Mouse (Mus musculus) spleen, adult 12 weeks (tissue): ENCODE results near the gene Rho.

Experiments
- DNase-seq: peaks from one replicate; pipeline ENCODE4 v3.0.0; 2022; ENCODE audit warnings: low spot score

Rho gene

DNA sequence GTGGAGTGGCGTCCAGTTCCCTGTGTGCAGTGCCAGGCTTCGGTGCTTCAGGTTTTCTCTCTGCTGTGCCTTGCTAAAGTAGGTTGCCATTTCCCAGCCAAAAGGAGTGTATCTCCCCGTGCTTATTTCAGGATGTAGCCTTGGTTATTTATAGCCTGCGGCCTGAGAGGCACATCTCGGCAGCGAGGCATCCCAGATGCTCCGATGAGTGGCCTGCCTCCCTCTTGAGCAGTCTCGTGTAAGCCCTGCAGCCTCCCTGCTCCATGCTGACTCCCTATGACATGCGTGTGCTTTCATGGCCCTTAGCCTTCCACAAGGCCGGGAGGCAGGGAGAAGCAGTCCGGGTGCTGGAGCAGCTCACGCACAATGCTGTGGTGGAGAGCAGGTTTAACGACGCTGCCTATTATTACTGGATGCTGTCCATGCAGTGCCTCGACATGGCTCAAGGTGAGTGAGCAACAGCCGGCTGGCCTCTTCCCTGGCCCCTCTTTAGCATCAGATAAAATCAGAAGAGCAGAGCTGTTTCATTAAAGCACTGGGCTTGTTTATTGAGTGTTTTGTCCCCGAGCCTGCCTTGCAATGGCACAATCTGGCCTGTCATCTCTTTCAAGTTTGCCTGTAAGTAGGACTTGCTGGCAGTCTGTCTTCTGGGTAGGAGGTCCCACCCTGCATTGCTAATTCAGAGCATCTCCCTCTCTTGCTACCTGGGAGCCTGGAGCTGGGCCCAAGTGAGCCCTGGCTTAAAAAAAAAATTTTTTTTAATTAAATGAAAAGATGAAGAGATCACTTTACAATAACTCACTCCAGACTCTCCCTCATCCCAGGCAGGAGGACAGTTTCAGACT, 15.7 kb upstream of the Rho start:
- no peak for DNase-seq

DNA sequence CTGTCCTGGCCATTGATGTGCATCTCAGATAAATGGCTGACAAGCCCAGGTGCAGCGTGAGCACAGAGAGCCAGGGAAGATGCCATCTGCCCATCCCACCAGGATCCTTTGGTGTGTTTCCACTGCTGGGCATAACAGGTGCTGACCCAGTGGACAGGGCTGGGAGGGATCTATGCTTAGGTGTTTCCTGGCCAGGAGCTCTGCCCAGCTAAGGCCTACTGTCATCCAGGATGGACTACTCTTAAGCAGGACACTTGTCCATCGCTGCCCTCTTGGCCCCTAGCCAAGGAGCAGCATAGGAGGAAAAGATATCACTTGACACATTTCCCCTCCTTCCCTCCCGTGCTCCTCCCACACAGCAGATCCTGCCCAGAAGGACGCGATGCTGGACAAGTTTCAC, 14.9 kb upstream of the Rho start:
- DNase-seq: no peak

- DNase-seq: no peak
Observed at GRCm38 (mm10) chr6:115918615-115919014, 12.9 kb upstream of the Rho start.

DNA sequence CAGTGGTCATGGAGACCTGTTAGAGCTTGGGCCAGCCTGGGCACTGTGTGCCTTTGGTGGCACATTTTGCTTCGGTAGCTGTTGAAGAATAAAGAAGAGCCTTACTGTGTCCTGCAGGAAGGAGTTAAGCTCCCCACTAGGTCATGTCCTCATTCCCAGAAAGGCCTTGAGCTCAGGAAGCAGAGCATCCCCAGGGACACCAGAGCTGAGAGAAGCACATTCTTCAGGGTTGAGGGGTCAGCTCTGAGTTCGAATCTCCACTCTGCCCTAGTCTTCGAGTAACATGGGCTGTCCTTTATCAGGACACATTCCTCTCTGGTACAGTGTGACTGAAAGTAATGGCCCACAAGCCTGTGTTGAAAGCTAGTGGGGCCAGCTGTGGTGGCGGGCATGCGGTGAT, 11.7 kb upstream of the Rho start:
- DNase-seq: no peak

DNA sequence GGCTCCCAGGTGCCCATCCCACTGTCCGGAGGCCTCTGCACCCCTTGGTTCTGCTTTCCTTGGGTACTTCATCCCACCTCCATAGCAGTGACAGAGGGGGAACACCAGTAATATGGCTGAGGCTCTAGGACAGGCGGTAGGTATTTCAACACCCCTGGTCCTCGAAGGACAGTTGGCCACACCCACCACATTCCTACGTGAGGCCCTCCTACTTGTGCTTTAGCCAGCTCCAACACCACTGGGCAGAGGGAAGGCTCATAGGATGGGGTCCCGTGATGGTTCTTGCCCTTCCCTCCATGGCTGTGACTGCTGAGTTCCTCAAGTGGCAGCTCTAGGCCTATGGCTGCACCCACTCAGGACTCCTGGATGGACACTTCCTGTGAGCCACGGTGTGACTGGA, 6.7 kb upstream of the Rho start:
- no peak for DNase-seq

DNA sequence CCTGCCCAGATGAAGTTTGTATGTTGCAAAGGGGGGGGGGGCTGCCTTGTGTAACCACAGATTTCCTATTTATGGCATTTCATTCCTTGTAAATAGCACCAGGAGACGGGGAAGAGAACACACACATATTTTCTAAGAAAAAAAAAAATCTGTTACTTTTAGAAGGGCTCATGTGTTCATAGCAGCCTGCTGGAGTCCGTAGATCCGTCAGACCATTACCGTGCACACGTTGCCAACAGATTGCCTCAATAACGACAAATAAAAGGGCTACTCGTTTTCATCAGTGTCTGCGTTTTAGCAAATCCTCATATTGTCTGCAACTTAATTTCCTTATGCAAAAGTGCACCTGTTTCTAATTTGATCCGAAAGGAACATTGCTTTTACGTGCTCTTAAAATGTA, 5.1 kb upstream of the Rho start:
- DNase-seq: no peak

DNA sequence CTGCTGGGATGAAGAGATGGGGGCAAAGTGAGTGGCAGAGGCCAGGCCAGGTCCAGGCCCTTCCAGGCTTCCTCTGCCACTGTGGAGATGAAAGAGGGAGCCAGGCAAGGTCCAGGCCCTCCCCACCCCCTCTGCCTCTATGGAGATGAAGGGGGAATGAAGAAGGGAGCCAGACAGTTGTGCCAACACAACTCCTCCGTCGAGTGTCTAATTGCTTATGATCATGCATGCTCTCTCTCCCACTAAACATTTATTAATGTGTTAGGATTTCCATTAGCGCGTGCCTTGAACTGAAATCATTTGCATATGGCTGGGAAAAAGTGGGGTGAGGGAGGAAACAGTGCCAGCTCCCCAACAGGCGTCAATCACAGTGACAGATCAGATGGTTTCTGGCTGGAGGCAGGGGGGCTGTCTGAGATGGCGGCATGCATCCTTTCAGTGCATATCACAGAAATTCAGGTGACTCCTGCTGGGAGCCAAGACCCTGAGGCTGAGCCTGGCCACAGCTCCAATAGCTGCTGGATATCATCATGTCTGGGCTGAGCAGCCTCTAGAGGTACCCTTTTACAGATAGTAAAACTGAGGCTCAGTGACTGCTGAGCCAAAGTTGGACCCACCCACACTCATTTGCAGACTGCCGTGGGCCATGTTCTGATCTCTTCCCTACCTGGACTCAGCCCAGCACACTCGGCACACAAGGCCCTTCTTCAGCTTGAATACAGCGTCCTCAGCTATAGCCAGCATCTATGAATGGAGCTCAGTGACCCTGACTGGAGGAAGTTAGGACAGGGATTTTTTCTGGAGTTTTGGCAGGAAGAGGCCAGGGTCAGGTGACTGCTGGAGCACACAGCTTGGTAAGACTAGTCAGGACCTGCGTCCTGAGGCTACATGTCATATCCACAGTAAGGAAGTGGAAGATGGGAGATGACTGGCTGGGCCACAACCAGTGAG, 4.0 kb upstream of the Rho start:
- no peak for DNase-seq

DNA sequence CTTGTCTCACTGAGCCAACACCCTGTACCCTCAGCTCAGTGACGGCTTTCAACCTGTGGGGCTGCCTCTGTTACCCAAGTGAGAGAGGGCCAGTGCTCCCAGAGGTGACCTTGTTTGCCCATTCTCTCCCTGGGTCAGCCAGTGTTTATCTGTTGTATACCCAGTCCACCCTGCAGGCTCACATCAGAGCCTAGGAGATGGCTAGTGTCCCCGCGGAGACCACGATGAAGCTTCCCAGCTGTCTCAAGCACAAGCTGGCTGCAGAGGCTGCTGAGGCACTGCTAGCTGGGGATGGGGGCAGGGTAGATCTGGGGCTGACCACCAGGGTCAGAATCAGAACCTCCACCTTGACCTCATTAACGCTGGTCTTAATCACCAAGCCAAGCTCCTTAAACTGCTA, 1.5 kb upstream of the Rho start:
- no peak for DNase-seq

GRCm38 (mm10) chr6:115932391-115932790, 843 bp downstream of the Rho start:
- DNase-seq: no peak

DNA sequence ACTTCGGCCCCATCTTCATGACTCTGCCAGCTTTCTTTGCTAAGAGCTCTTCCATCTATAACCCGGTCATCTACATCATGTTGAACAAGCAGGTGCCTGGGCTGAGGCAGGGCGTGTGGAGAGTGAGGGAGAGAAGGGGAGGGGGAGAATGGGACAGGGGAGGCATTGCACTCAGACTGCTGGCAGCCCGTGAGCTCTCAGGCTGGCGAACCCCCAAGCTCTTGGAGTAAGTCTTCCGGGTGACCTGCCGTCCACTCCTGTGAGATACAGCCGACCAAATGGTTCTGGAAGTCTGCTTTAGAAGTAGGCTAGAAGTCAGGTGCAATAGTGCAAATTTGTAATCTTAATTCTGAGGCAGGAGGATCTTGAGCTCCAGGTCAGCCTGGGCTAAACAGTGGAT, 4.0 kb downstream of the Rho start:
- DNase-seq: no peak

GRCm38 (mm10) chr6:115938011-115938410, 6.5 kb downstream of the Rho start:
- DNase-seq: no peak

DNA sequence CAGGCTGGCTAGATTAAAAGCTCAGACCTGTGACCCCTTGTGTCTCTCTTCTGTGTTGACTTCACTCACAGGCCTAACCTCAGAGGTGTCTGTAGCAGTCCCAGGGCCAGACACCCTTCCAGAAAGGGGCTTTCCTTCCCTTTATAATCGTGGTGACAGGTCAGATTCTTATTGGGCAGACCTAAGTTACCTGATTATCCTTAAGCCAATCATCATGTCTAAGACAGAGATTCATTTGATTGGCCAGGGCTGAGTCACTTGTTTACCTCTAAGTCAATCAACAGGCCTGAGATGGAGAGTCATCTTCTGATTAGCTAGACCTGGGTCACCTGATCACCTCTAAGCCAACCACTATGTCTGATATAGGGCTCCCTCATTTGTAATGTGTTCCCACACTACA, 7.2 kb downstream of the Rho start:
- DNase-seq: no peak

DNA sequence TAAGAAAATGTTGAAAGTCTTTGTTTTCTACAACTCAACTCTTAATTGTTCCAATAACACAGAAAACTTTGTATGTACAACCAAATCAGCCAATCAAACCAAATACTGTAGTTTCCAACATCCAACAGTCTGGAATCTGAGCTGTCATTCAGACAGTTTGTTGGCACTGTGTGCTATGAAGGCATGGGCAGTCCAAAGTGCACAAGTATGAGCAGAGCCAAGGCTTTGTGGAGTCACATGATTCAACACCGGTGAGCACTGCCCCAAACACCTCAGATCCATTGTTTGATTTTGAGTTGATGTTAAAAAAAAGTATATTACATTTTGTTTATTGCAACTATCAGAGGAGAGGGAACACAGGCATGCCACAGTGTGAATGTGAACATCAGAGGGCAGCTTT, 9.1 kb downstream of the Rho start:
- DNase-seq: no peak

DNA sequence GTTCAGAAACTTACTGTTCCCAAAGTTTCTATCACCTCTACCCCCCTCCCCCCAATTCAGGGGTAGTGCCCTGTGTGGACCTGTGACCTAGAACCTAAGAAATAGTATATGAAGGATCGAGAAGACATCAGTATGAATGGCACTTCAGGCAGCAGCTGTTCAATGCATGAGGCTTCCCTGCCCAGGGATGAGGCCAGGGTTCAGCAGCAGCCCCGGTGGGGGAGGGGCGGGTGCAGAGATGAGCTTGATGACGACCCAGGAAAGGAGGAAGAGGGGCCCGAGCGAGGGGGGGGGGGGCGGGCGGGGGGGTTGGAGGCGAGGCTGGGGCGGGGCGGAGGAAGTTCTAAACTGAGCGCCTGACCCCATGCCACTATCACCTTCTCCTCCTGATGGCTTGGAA, 9.6 kb downstream of the Rho start:
- DNase-seq: no peak

GRCm38 (mm10) chr6:115943498-115944427, 12.2 kb downstream of the Rho start:
- no peak for DNase-seq

- DNase-seq: no peak
Observed at GRCm38 (mm10) chr6:115944638-115945037, 13.1 kb downstream of the Rho start, which contains the start of gene H1foo. Gene H1foo, plus strand, starts transcription at chr6:115944938.

- DNase-seq: no peak
Observed at GRCm38 (mm10) chr6:115945633-115946032, 14.1 kb downstream of the Rho start.

- no peak for DNase-seq
Observed at GRCm38 (mm10) chr6:115946389-115946788, 14.8 kb downstream of the Rho start.

DNA sequence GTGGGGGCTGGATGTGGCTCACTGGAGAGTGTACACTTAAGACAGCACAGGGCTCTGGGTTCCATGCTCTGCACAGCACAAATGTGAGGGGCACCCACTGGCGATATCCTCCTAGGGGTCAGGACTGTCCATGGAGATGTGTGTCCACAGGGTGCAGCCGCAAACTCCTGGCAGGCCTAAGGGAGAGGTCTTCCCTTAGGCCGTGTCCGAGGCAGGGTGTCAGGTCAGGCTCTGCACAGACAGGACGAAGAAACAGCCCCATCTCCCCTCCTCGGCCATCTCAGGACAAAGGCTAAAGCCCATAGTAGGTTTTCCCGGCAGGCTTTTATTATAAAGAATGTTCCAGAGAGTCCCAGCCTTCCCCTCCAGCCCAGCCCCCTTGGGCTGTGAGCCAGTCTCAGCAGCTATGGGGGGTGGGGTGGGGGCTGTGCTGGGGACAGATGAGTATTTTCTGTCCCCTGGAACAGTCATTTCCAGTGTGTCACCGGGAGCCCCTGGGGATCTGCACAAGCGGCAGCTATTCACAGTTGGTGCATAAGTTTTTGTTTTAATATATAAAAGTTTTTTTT, 23.0 kb downstream of the Rho start:
- no peak for DNase-seq

- DNase-seq: no peak
Observed at GRCm38 (mm10) chr6:115955169-115955568, 23.6 kb downstream of the Rho start.

GRCm38 (mm10) chr6:115955664-115956063, 24.1 kb downstream of the Rho start:
- no peak for DNase-seq
